Mouse (Mus musculus): ENCODE measurements around the gene Rasal3. TPM values are rescaled to one million over a fixed set of nuclear protein-coding genes. Genes with fewer than 3 reads are reported as not detected.
A peak's percentile ranks its signal among the peaks of the same experiment; 100 is the strongest.

Gene Rasal3
- polyA plus RNA-seq, 1 experiment from 2014 or later = 0.76 TPM

DNA sequence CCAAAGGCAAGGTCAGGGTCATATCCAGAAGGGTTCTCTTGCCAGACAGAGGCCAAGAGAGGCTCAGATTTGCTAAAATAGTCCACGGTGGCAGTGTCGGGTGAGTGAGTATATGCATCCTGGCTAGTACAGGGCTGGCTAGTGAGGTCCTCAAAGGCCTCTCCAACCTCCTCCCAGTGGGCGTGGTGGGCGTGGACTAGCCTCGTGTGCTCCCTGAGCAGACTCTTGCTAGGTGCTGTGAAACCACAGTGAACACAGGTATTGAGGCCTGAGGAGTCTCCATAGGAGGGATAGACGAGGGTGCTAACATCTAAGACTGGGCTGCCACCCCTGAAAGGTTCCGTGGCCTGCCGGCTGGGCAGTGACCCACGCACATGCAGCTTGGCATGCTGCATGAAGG is 26.2 kb downstream of the Rasal3 start:
- Histone ChIP-seq H3K9ac (ENCODE audit: low read length) (no peak overlapping the region), H3K4me3 (ENCODE audit: control insufficient read depth in 1 of 2, insufficient read depth in 1 of 2, low read depth in 1 of 2, low read length in 2 of 2) (no peak overlapping the region), H3K9me3 (ENCODE audit: control insufficient read depth, low read length) (no peaks in the 10 kb centered on the region), H3K36me3 (ENCODE audit: control insufficient read depth, insufficient read depth, low read length) (peaks cover 27% of the 10 kb centered on the region), H3K27me3 (ENCODE audit: control insufficient read depth, insufficient read depth, low read length) (no peaks in the 10 kb centered on the region), H3K4me1 (ENCODE audit: control insufficient read depth in 2 of 2, insufficient read depth in 2 of 2, low read length in 2 of 2) (peaks cover 0 to 2% of the 10 kb centered on the region in 2 experiments; a peak in 1 of 4 replicates), H3K27ac (replicated peaks in 1 of 2; ENCODE audit: control insufficient read depth in 1 of 2, insufficient read depth in 1 of 2, low read depth in 2 of 2, low read length in 2 of 2) (no peak overlapping the region), H3K4me2 (ENCODE audit: low read length) (no peak overlapping the region)
- WGBS = 75% methylated on average over 9 of the region's 9 CpGs
- ATAC-seq (ENCODE audit: insufficient number of reproducible peaks, insufficient read depth, low FRiP score, low read depth) = no peak

DNA sequence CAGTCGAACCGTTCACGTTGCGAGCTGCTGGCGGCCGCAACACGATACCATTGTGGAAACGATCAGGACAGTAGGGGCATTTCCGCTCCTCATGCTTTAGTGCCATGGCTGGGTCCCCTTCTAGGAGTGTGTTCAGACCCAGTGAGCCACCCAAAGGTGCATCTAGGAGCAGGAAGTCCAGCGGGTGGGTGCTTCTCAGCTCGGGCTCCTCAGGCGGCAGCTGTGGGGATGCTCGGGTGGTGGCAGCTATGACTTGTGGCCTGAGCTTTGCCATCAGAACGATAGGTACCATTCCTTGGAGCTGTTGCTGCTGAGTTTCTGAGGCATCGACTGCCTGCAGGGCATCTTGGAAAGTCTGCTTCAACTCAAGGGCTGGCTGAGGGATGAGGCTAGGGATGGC is 26.9 kb downstream of the Rasal3 start:
- WGBS = 85% methylated on average over 15 of the region's 15 CpGs
- Histone ChIP-seq H3K27ac (replicated peaks in 1 of 2; ENCODE audit: control insufficient read depth in 1 of 2, insufficient read depth in 1 of 2, low read depth in 2 of 2, low read length in 2 of 2) (no peak overlapping the region), H3K4me1 (ENCODE audit: control insufficient read depth in 2 of 2, insufficient read depth in 2 of 2, low read length in 2 of 2) (peaks cover 0 to 2% of the 10 kb centered on the region in 2 experiments; a peak in 1 of 4 replicates), H3K4me3 (ENCODE audit: control insufficient read depth in 1 of 2, insufficient read depth in 1 of 2, low read depth in 1 of 2, low read length in 2 of 2) (no peak overlapping the region), H3K27me3 (ENCODE audit: control insufficient read depth, insufficient read depth, low read length) (no peaks in the 10 kb centered on the region), H3K9me3 (ENCODE audit: control insufficient read depth, low read length) (no peaks in the 10 kb centered on the region), H3K36me3 (ENCODE audit: control insufficient read depth, insufficient read depth, low read length) (peaks cover 27% of the 10 kb centered on the region), H3K4me2 (ENCODE audit: low read length) (no peak overlapping the region), H3K9ac (ENCODE audit: low read length) (no peak overlapping the region)
- no peak for ATAC-seq (ENCODE audit: insufficient number of reproducible peaks, insufficient read depth, low FRiP score, low read depth)

DNA sequence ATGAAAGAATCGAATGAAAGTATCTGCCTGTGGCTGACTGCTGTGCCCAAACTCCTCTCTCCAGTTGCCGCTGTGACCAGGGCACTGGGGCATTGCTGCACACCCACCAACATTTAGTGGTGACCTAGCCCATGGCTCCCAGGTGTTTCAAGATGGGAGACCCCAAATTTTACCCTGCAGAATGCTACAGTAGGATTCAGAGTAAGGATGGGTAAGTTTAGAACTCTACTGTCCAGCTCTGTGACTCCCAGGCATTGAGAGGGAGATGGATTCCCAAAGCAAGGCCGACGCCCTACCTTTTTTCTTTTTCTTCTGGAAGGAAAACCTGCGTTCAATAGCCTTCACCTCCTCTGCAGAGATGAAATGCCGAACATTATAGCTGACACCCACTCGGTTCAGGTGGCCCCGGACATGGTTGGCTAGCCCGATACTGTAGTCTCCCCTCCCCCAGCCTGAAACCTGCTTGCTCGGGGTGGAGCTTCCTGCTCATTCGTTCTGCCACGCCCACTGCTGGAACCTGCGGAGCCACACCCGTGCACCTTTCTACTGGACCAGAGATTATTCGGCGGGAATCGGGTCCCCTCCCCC is 34.3 kb downstream of the Rasal3 start:
- peaks cover 7% of the 10 kb centered on the region; the same call in 1 of the 2 replicates for H3K36me3 ChIP-seq (ENCODE audit: control insufficient read depth, insufficient read depth, low read length)
- WGBS = 22% methylated on average over 10 of the region's 17 CpGs
- H3K27ac ChIP-seq (replicated peaks in 1 of 2; ENCODE audit: control insufficient read depth in 1 of 2, insufficient read depth in 1 of 2, low read depth in 2 of 2, low read length in 2 of 2) = no peak overlapping the region
- peak overlapping the region; percentile 26 to 35; a peak in 3 of 4 replicates for H3K4me3 ChIP-seq (ENCODE audit: control insufficient read depth in 1 of 2, insufficient read depth in 1 of 2, low read depth in 1 of 2, low read length in 2 of 2)
- ATAC-seq (ENCODE audit: insufficient number of reproducible peaks, insufficient read depth, low FRiP score, low read depth) = no peak
- 0 out of 2 replicates have a peak overlapping the region, but pooled peaks have one; percentile 11 for H3K9ac ChIP-seq (ENCODE audit: low read length)
- H3K4me2 ChIP-seq (ENCODE audit: low read length) = peak overlapping the region; percentile 61
- H3K9me3 ChIP-seq (ENCODE audit: control insufficient read depth, low read length) = no peaks in the 10 kb centered on the region
- H3K4me1 ChIP-seq (ENCODE audit: control insufficient read depth in 2 of 2, insufficient read depth in 2 of 2, low read length in 2 of 2) = peaks cover 3 to 10% of the 10 kb centered on the region in 2 experiments; a peak in 3 of 4 replicates
- no peaks in the 10 kb centered on the region for H3K27me3 ChIP-seq (ENCODE audit: control insufficient read depth, insufficient read depth, low read length)

DNA sequence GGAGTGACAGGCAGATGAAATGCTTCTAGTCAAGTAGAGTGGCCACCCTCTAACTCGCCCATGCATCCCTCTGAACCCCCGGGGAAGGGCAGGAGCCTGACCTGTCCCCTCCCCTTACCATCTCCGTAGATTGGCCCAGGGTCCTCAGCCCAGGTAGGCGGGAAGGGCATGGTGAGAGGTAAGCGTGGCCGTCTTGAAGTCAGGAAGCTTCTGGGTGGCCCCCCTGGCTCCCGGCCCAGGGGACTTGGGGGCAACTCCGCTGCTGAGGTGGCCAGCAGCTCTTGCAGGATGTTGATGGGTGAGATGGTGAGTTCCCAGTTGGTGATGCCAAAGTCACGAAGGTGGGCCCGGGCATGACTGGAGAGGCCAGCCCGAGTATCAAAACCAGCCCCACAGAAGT is 35.7 kb downstream of the Rasal3 start:
- no peak for ATAC-seq (ENCODE audit: insufficient number of reproducible peaks, insufficient read depth, low FRiP score, low read depth)
- 83% methylated on average over 11 of the region's 11 CpGs for WGBS
- peaks cover 7% of the 10 kb centered on the region; the same call in 1 of the 2 replicates for H3K36me3 ChIP-seq (ENCODE audit: control insufficient read depth, insufficient read depth, low read length)

DNA sequence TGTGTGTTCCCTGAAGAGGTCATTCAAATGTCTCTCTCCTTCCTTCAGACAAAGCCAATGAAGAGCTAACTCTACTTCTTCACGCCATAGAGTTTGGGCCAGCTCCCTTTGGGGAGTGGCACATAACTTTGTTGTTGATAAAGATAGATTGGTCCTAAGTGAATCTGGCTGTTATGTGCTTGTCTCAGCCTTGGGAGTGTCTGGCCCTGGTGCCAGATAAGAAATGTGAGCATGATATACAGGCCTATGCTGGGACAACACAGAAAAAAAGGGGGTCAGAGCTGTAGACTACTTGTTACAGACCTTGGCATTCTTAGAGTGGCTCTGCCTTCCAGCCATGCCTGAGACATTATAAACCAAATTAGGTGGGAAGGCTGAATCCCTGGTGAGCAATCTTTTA is 38.1 kb downstream of the Rasal3 start:
- H3K4me1 ChIP-seq (ENCODE audit: control insufficient read depth in 2 of 2, insufficient read depth in 2 of 2, low read length in 2 of 2) = peaks cover 10 to 23% of the 10 kb centered on the region in 2 experiments
- H3K9me3 ChIP-seq (ENCODE audit: control insufficient read depth, low read length) = no peaks in the 10 kb centered on the region
- no peaks in the 10 kb centered on the region for H3K27me3 ChIP-seq (ENCODE audit: control insufficient read depth, insufficient read depth, low read length)
- no peak overlapping the region for H3K4me3 ChIP-seq (ENCODE audit: control insufficient read depth in 1 of 2, insufficient read depth in 1 of 2, low read depth in 1 of 2, low read length in 2 of 2)
- WGBS = 76% methylated on average over 1 of the region's 1 CpGs
- ATAC-seq (ENCODE audit: insufficient number of reproducible peaks, insufficient read depth, low FRiP score, low read depth) = no peak
- H3K27ac ChIP-seq (replicated peaks in 1 of 2; ENCODE audit: control insufficient read depth in 1 of 2, insufficient read depth in 1 of 2, low read depth in 2 of 2, low read length in 2 of 2) = no peak overlapping the region
- H3K9ac ChIP-seq (ENCODE audit: low read length) = no peak overlapping the region
- H3K36me3 ChIP-seq (ENCODE audit: control insufficient read depth, insufficient read depth, low read length) = peaks cover 30% of the 10 kb centered on the region
- H3K4me2 ChIP-seq (ENCODE audit: low read length) = no peak overlapping the region

More for the DNA sequence above, 35.7 kb downstream of the Rasal3 start:
- Histone ChIP-seq H3K9ac (ENCODE audit: low read length) (no peak overlapping the region), H3K27ac (replicated peaks in 1 of 2; ENCODE audit: control insufficient read depth in 1 of 2, insufficient read depth in 1 of 2, low read depth in 2 of 2, low read length in 2 of 2) (no peak overlapping the region), H3K4me2 (ENCODE audit: low read length) (no peak overlapping the region), H3K4me1 (ENCODE audit: control insufficient read depth in 2 of 2, insufficient read depth in 2 of 2, low read length in 2 of 2) (peaks cover 9 to 19% of the 10 kb centered on the region in 2 experiments), H3K9me3 (ENCODE audit: control insufficient read depth, low read length) (no peaks in the 10 kb centered on the region), H3K4me3 (ENCODE audit: control insufficient read depth in 1 of 2, insufficient read depth in 1 of 2, low read depth in 1 of 2, low read length in 2 of 2) (no peak overlapping the region), H3K27me3 (ENCODE audit: control insufficient read depth, insufficient read depth, low read length) (no peaks in the 10 kb centered on the region)

DNA sequence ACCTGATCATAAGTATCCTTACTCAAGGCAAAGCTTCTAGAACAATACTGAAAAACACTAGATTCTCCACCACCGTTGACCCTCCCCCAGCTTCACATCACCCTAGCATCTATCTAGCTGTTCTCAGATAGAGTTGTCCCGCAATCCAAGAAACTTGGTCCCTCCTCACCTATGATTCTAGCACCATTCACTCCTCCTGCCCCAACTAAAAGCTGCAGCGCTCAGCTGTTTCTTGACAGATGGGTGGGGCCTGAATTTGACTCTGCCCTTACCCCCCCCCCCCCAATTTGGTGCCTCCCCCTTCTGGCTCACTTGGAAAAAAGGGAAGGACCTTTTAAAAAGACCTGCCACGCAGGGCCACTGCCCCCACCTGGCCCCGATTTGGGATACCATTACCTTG is 38.5 kb downstream of the Rasal3 start:
- H3K9ac ChIP-seq (ENCODE audit: low read length) = peak overlapping the region; percentile 93
- H3K4me2 ChIP-seq (ENCODE audit: low read length) = peak overlapping the region; percentile 65
- H3K4me1 ChIP-seq (ENCODE audit: control insufficient read depth in 2 of 2, insufficient read depth in 2 of 2, low read length in 2 of 2) = peaks cover 10 to 23% of the 10 kb centered on the region in 2 experiments
- no peaks in the 10 kb centered on the region for H3K9me3 ChIP-seq (ENCODE audit: control insufficient read depth, low read length)
- ATAC-seq (ENCODE audit: insufficient number of reproducible peaks, insufficient read depth, low FRiP score, low read depth) = no peak
- 43% methylated on average over 5 of the region's 5 CpGs for WGBS
- no peaks in the 10 kb centered on the region for H3K27me3 ChIP-seq (ENCODE audit: control insufficient read depth, insufficient read depth, low read length)
- peaks cover 34% of the 10 kb centered on the region for H3K36me3 ChIP-seq (ENCODE audit: control insufficient read depth, insufficient read depth, low read length)
- H3K4me3 ChIP-seq (ENCODE audit: control insufficient read depth in 1 of 2, insufficient read depth in 1 of 2, low read depth in 1 of 2, low read length in 2 of 2) = peak overlapping the region in 1 of 2 experiments; percentile 85; a peak in 3 of 4 replicates
- peak overlapping the region; percentile 48 to 66 for H3K27ac ChIP-seq (replicated peaks in 1 of 2; ENCODE audit: control insufficient read depth in 1 of 2, insufficient read depth in 1 of 2, low read depth in 2 of 2, low read length in 2 of 2)

DNA sequence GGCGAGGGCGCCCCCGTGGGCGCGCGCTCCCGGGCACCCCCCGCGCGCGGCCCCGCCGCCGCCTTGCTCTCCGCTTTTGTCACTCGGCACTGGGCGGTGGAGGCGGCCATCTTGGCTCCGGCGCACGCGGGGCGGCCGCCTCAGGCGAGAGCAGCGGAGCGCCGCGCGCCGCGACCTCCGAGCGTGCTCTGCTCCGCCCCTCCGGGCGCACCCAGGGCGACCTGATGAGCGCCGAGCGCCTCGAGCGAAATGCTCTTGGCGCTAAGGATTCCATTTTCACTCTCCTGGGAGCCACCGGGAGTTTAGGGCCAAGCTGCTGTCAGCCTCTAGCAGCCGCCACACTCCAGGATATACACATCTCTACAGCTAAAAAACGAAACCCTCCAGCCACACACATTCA is 39.1 kb downstream of the Rasal3 start:
- Histone ChIP-seq H3K4me2 (ENCODE audit: low read length) (peak overlapping the region; percentile 72), H3K27me3 (ENCODE audit: control insufficient read depth, insufficient read depth, low read length) (no peaks in the 10 kb centered on the region), H3K9ac (ENCODE audit: low read length) (peak overlapping the region; percentile 93), H3K27ac (replicated peaks in 1 of 2; ENCODE audit: control insufficient read depth in 1 of 2, insufficient read depth in 1 of 2, low read depth in 2 of 2, low read length in 2 of 2) (peak overlapping the region; percentile 48 to 66), H3K36me3 (ENCODE audit: control insufficient read depth, insufficient read depth, low read length) (peaks cover 39% of the 10 kb centered on the region), H3K9me3 (ENCODE audit: control insufficient read depth, low read length) (no peaks in the 10 kb centered on the region), H3K4me3 (ENCODE audit: control insufficient read depth in 1 of 2, insufficient read depth in 1 of 2, low read depth in 1 of 2, low read length in 2 of 2) (peak overlapping the region; percentile 76 to 85), H3K4me1 (ENCODE audit: control insufficient read depth in 2 of 2, insufficient read depth in 2 of 2, low read length in 2 of 2) (peaks cover 10 to 23% of the 10 kb centered on the region in 2 experiments)
- WGBS = under 1% methylated on average over 27 of the region's 47 CpGs
- peak; percentile 91 for ATAC-seq (ENCODE audit: insufficient number of reproducible peaks, insufficient read depth, low FRiP score, low read depth)
